Mouse (Mus musculus): ENCODE data around the gene Lrrc66.

Gene Lrrc66

GRCm38 (mm10) chr5:73558756-73559155 is 73.6 kb downstream of the Lrrc66 start:
- no peak for DNase-seq (ENCODE audit: low spot score in 2 of 2)

DNA sequence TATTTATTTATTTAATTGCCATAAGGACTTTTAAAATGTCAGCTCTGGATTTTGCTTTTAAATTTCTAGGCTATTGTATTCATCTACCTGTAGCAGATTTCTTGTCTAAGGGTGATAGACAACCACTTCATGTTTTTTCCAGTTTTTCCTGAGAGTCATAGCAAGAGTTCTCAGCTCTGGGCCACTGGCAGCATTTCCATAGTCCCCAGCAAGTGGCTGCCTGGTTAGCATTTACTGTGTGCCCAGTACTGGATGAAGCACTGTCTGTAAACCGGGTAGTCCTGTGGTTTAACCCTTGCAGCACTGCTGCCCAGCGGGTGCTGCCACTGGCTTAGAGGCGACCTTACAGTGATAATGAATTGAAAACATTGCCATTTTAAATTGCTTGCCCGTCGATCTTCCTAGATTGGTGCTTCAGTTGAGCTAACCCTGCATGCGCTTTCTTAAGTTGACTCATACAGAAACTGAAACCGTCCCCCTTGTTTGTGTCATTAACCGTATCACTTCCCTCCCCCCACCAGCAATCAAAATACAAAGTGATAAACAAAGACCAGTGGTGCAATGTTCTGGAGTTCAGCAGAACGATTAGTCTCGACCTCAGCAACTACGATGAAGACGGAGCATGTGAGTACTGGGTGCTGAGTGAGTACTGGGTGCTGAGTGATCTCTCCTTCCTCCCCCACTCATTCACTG is 75.4 kb downstream of the Lrrc66 start:
- no peak for DNase-seq (ENCODE audit: low spot score in 2 of 2)
